Mouse (Mus musculus): ENCODE measurements around the gene Got2.
"Not testable (repeated sequence)": the region's sequence is repeated elsewhere in the genome, so short reads cannot be mapped to it uniquely, and the experiment has no call there.

- not testable (repeated sequence) for TF ChIP-seq POLR2A (IDR thresholded peaks at IDR 0.05; ENCODE audit: borderline replicate concordance, extremely low read depth, insufficient read depth, insufficient read length, poor library complexity, severe bottlenecking); CTCF (IDR thresholded peaks at IDR 0.05; ENCODE audit: borderline replicate concordance, extremely low read depth, insufficient read depth, insufficient read length)
Measured at GRCm38 (mm10) chr8:95864851-95865250, 23.5 kb downstream of the Got2 start.

All from brain, embryonic 14.5 days (tissue).